In the genomic region with DNA sequence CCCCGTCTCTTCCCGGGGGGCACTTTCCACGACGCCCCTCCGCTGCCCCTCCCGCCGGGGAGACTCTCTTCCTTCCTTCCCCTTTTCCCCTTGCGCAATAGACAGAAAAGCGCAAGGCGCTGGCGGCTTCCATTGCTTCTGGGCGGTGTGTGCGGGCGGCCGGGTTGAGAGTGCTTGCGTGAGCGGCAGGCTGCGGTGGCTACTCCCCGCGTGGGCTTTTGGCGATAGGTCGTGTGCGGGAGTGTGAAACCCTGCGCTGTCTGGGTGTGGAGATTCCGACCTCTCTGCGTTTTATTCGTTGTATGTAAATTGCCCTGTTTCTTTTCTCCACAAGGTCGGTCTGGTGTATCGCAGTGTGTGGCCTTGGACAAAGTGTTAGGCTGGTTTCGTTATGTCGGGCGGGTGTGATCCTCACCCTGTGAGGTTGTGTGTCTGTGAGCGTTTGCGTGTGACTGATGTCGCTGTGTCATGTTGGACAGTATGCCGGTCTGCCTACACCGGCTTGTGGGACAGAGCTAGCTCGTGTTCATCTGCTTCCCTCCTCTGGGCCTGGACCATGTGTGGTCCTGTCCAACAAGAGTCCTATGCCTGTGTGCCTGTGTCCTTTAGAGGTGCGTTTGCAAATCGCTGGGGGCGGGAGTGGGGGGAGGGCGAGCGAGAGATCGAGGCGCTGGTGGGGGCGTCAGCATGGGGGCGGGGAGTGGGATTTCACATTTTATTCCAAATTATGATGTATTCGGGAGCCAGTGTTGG, we compare ENCODE assay signal across 9 mouse cellular contexts. TPM values are rescaled to one million over a fixed set of nuclear protein-coding genes. Genes with fewer than 3 reads are reported as not detected.
A peak's percentile ranks its signal among the peaks of the same experiment; 100 is the strongest.
DNase-seq lines count a peak whose midpoint lies in the region; ATAC-seq lines count a peak whose summit lies in the region.
"Had no signal": no experiment of that assay in that cellular context is flagged by ENCODE, and none has a peak within 500 bp of the region (broad histone marks: within the 10 kb centered on the region; RNA-seq: fewer than 3 reads in every experiment).

No protein-coding gene starts in this region.

- peak; percentile 25 for DNase-seq in ovary, postnatal 10 days (ENCODE audit: low spot score)
- DNase-seq in ovary, adult 18-20 months (ENCODE audit: low spot score), result no peak
- peak; percentile 19 for DNase-seq in cerebellum, adult 9-11 months
- peak; percentile 31 to 39 for DNase-seq in frontal cortex, postnatal 25 days (ENCODE audit: low spot score in 2 of 2)
- peak; percentile 24 for DNase-seq in left cerebral cortex, postnatal 4 days
- DNase-seq in spleen, postnatal 14 days (ENCODE audit: low spot score in 2 of 2), result peak; percentile 47 to 48

- H3K36me3 ChIP-seq in hindbrain, embryonic 13.5 days, result no peaks in the 10 kb centered on the region

- peak overlapping the region; percentile 48 for H3K4me2 ChIP-seq in hindbrain, embryonic 13.5 days

- H3K4me3 ChIP-seq in hindbrain, embryonic 13.5 days, result peak overlapping the region; percentile 33
- H3K4me3 ChIP-seq: myocyte had no signal

- peak; percentile 68 for ATAC-seq in hindbrain, embryonic 13.5 days (ENCODE audit: low FRiP score)
- ATAC-seq in megakaryocyte progenitor cell, adult 5-6 weeks (replicated peaks; ENCODE audit: poor library complexity), result peak; percentile 45

- peak overlapping the region; percentile 81 for H3K27ac ChIP-seq in hindbrain, embryonic 13.5 days

- H3K4me1 ChIP-seq in hindbrain, embryonic 13.5 days (replicated peaks), result peaks cover 18% of the 10 kb centered on the region

- intact Hi-C loops in left cerebral cortex, postnatal 4 days (cut with DNase I), result loop anchor here (5.0 kb wide), 1 partner anchor 155 kb away; no protein-coding TSS in a partner anchor

- peaks cover 98% of the 10 kb centered on the region for H3K27me3 ChIP-seq in hindbrain, embryonic 13.5 days

- peak overlapping the region; percentile 65 for H3K9ac ChIP-seq in hindbrain, embryonic 13.5 days

- H3K9me3 ChIP-seq in hindbrain, embryonic 13.5 days, result no peaks in the 10 kb centered on the region

- WGBS in hindbrain, embryonic 13.5 days, result under 1% methylated on average over 48 of the region's 48 CpGs

RNA-seq across cellular contexts. Expression of a gene that starts 0.9 kb away (rescaled TPM):
- 3.8 and 6.7 TPM in 2 replicates for polyA plus RNA-seq in hindbrain, embryonic 13.5 days (2015; fragmentation: Nextera tagmentation; extraction: Ambion mirVana)
- total RNA-seq in left cerebral cortex, postnatal 4 days (2021), result 1 to 10 TPM; 2.1 to 2.4 TPM
- total RNA-seq in megakaryocyte progenitor cell, adult 5-6 weeks (2015), result 17.3 and 22.6 TPM in 2 replicates
- total RNA-seq in megakaryocyte progenitor cell, adult 5-6 weeks (2017), result 9.2 and 16.3 TPM in 2 replicates
- polyA plus RNA-seq: myocyte had no signal

RNA-seq across cellular contexts. Expression of a gene that starts 31.4 kb away (rescaled TPM):
- polyA plus RNA-seq in hindbrain, embryonic 13.5 days (2015; fragmentation: Nextera tagmentation; extraction: Ambion mirVana), result 5.5 and 10.3 TPM in 2 replicates
- total RNA-seq in left cerebral cortex, postnatal 4 days (2021), result under 1 TPM; 0.84 to 0.95 TPM
- 5.2 and 11.2 TPM in 2 replicates for total RNA-seq in megakaryocyte progenitor cell, adult 5-6 weeks (2015)
- 2.0 and 5.2 TPM in 2 replicates for total RNA-seq in megakaryocyte progenitor cell, adult 5-6 weeks (2017)

RNA-seq across cellular contexts. Expression of a gene that starts 57.1 kb away (rescaled TPM):
- polyA plus RNA-seq in hindbrain, embryonic 13.5 days (2015; fragmentation: Nextera tagmentation; extraction: Ambion mirVana), result 3.1 and 3.5 TPM in 2 replicates
- 1 to 10 TPM; 2.9 to 3.1 TPM for total RNA-seq in left cerebral cortex, postnatal 4 days (2021)
- total RNA-seq in megakaryocyte progenitor cell, adult 5-6 weeks (2015), result 38.4 and 42.3 TPM in 2 replicates
- 13.2 and 13.6 TPM in 2 replicates for total RNA-seq in megakaryocyte progenitor cell, adult 5-6 weeks (2017)
